Mouse (Mus musculus) lung, adult 2 months (tissue): ENCODE results near the gene Trim54.

Experiments used
- CTCF ChIP-seq: fragments of 200-500 bp; IDR thresholded peaks from 2 replicates; pipeline ENCODE4 v1.5.1; 2011; ENCODE audit warnings: mild to moderate bottlenecking, low read length, control low read depth; ENCODE audit not compliant: insufficient read depth
- POLR2A ChIP-seq: fragments of 200-500 bp; IDR thresholded peaks from 2 replicates; pipeline ENCODE4 v1.6.1; 2011; ENCODE audit warnings: low read depth, mild to moderate bottlenecking, control low read depth, low read length, borderline replicate concordance; ENCODE audit errors: extremely low read depth

DNA sequence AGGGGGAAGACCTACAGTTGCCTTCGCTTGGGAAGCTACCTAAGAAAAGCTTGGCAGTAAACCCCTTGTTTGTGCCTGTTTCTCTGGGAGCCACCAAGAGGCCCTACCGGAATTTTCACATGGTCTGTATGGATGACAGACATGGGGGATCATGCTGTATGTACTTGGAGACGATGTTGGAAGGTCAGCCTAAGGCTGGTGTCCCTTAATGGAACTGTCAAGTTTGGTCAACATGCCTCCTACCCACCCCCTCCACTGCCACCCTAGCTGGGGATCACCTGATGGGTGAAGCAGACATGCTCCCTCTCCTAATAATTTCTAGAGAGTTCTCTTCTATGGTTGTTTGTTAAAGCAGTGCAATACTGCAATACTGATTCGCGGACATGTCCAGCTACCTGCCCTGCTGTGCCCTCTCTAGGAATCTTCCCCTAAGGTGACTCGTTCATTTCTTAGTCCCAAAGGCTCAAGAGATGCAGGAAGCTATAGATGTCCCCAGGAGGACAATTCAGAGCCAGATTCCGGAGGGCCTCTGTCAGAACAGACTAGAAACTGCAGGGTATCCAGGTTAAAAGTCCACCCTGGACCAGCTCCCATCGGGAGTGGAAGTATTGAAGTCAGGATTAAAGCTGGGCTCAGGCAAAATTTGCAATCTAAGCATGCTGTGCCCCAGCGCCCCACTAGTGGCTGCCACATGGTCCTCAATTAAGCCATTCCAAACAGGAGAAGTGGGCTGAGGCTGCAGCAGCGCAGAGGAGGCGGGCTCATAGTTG, 20.6 kb upstream of the Trim54 start:
- TF ChIP-seq POLR2A (no peak), CTCF (no peak)
